Mouse (Mus musculus): ENCODE measurements around the gene Ate1.
"Not testable (repeated sequence)": the region's sequence is repeated elsewhere in the genome, so short reads cannot be mapped to it uniquely, and the experiment has no call there.

Gene Ate1

GRCm38 (mm10) chr7:130407622-130408021 lies 112.5 kb downstream of the Ate1 start:
- no peak for DNase-seq (ENCODE audit: low read depth, low spot score)

GRCm38 (mm10) chr7:130403346-130403745 lies 116.8 kb downstream of the Ate1 start:
- DNase-seq (ENCODE audit: low read depth, low spot score): no peak

- no peak for DNase-seq (ENCODE audit: low read depth, low spot score)
These were observed 125.5 kb downstream of the Ate1 start for GRCm38 (mm10) chr7:130394697-130395096.

GRCm38 (mm10) chr7:130390060-130390459 lies 130.1 kb downstream of the Ate1 start:
- not testable (repeated sequence) for DNase-seq (ENCODE audit: low read depth, low spot score)

- DNase-seq (ENCODE audit: low read depth, low spot score): no peak
These were observed 133.9 kb downstream of the Ate1 start for GRCm38 (mm10) chr7:130386308-130386707.

GRCm38 (mm10) chr7:130385732-130386294 lies 134.4 kb downstream of the Ate1 start:
- DNase-seq (ENCODE audit: low read depth, low spot score): peak; percentile 20

- no peak for DNase-seq (ENCODE audit: low read depth, low spot score)
These were observed 138.0 kb downstream of the Ate1 start for GRCm38 (mm10) chr7:130382126-130382525.

- no peak for DNase-seq (ENCODE audit: low read depth, low spot score)
These were observed 138.7 kb downstream of the Ate1 start for GRCm38 (mm10) chr7:130381387-130381951.

- DNase-seq (ENCODE audit: low read depth, low spot score): no peak
These were observed 139.3 kb downstream of the Ate1 start for GRCm38 (mm10) chr7:130380769-130381355.

GRCm38 (mm10) chr7:130380367-130380766 lies 139.8 kb downstream of the Ate1 start:
- no peak for DNase-seq (ENCODE audit: low read depth, low spot score)

GRCm38 (mm10) chr7:130379886-130380285 lies 140.3 kb downstream of the Ate1 start:
- no peak for DNase-seq (ENCODE audit: low read depth, low spot score)

- DNase-seq (ENCODE audit: low read depth, low spot score): no peak
These were observed 141.9 kb downstream of the Ate1 start for GRCm38 (mm10) chr7:130378308-130378707.

GRCm38 (mm10) chr7:130374311-130374710 lies 145.9 kb downstream of the Ate1 start:
- DNase-seq (ENCODE audit: low read depth, low spot score): no peak

GRCm38 (mm10) chr7:130368827-130369641 lies 151.1 kb downstream of the Ate1 start:
- DNase-seq (ENCODE audit: low read depth, low spot score): peak; percentile 72

- DNase-seq (ENCODE audit: low read depth, low spot score): no peak
These were observed 151.9 kb downstream of the Ate1 start for GRCm38 (mm10) chr7:130368036-130368826.

GRCm38 (mm10) chr7:130367222-130368035 lies 152.7 kb downstream of the Ate1 start:
- DNase-seq (ENCODE audit: low read depth, low spot score): peak; percentile 54

GRCm38 (mm10) chr7:130365711-130366110 lies 154.5 kb downstream of the Ate1 start:
- DNase-seq (ENCODE audit: low read depth, low spot score): no peak

Data from mesoderm, embryonic 11.5 days (tissue).